Mouse (Mus musculus) kidney, adult 2 months (tissue): ENCODE data around the gene Sap30. TPM values are rescaled to one million over a fixed set of nuclear protein-coding genes. Genes with fewer than 3 reads are reported as not detected.
A peak's percentile ranks its signal among the peaks of the same experiment; 100 is the strongest.

ENCODE experiments used
- DNase-seq: peaks from one replicate; pipeline ENCODE4 v3.0.0; 2021
- H3K27ac ChIP-seq: fragments of 200-500 bp; 2 replicates; pipeline ENCODE4 v1.5.1; 2012; ENCODE audit warnings: low read depth, low read length, control low read depth, inconsistent platforms; ENCODE audit not compliant: insufficient read depth
- H3K27me3 ChIP-seq: fragments of 200-500 bp; replicated peaks from 2 replicates; pipeline ENCODE4 v1.6.1; 2012; ENCODE audit warnings: mild to moderate bottlenecking, moderate library complexity, low read length, inconsistent platforms; ENCODE audit not compliant: control insufficient read depth, insufficient read depth
- H3K36me3 ChIP-seq: fragments of 200-500 bp; 2 replicates; pipeline ENCODE4 v1.6.1; 2012; ENCODE audit warnings: mild to moderate bottlenecking, moderate library complexity, low read length, inconsistent platforms; ENCODE audit not compliant: control insufficient read depth, insufficient read depth
- H3K4me1 ChIP-seq: fragments of 200-500 bp; 2 replicates; pipeline ENCODE4 v1.6.1; 2011; ENCODE audit warnings: low read length; ENCODE audit not compliant: control insufficient read depth, insufficient read depth
- H3K4me3 ChIP-seq: fragments of 200-500 bp; 2 replicates; pipeline ENCODE4 v1.5.1; 2011; ENCODE audit warnings: mild to moderate bottlenecking, low read depth, low read length, control low read depth; ENCODE audit not compliant: insufficient read depth
- CTCF ChIP-seq: fragments of 200-500 bp; conservative IDR thresholded peaks from 2 replicates; pipeline ENCODE4 v1.5.1; 2011; ENCODE audit warnings: low read depth, mild to moderate bottlenecking, control low read depth, low read length, moderate library complexity, mixed read lengths; ENCODE audit not compliant: insufficient read depth, insufficient read length
- POLR2A ChIP-seq: fragments of 200-500 bp; IDR thresholded peaks from one replicate; pipeline ENCODE4 v1.6.1; 2011; ENCODE audit warnings: low read depth, low read length, control low read depth
- WGBS: fragments of 180-500 bp; shearing (Covaris S2); methylation state at CpG from one replicate; pipeline ENCODE4 v1.1.7; 2018; 5-methylcytosine and 5-hydroxymethylcytosine counted together
- polyA plus RNA-seq: library from polyadenylated mRNA; depleted of rRNA; stranded (reverse); fragments of >200 nt; gene quantifications from 2 replicates; pipeline ENCODE4 v1.2.3, GENCODE M21; 2012

The Sap30 gene
- polyA plus RNA-seq, 1 experiment: 26.6 TPM

DNA sequence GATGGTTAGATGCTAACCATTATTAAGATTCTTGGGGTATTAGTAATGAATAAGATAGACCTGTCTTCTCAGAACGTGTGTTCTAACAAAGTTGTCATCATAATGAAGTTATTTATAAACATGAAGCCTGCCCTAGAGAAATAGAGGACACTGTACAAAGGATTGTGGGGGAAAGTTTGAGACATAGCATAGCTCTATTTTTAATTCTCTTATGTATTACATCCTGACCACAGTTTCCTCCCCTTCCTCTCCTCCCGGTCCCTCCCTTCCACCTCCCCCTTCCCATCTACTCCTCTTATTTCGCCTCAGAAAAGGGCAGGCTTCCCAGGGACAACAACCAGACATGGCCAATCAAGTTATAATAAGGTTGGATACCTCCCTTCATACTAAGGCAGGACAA, 9.3 kb downstream of the Sap30 start:
- no peak overlapping the region for H3K27ac ChIP-seq
- no peak overlapping the region for H3K4me3 ChIP-seq
- no peak for TF ChIP-seq POLR2A
- TF ChIP-seq CTCF: no peak
- DNase-seq: no peak
- 42% methylated on average over 3 of the region's 3 CpGs for whole genome bisulfite sequencing
- no peaks in the 10 kb centered on the region for H3K36me3 ChIP-seq
- no peaks in the 10 kb centered on the region for H3K4me1 ChIP-seq
- H3K27me3 ChIP-seq: no peaks in the 10 kb centered on the region

DNA sequence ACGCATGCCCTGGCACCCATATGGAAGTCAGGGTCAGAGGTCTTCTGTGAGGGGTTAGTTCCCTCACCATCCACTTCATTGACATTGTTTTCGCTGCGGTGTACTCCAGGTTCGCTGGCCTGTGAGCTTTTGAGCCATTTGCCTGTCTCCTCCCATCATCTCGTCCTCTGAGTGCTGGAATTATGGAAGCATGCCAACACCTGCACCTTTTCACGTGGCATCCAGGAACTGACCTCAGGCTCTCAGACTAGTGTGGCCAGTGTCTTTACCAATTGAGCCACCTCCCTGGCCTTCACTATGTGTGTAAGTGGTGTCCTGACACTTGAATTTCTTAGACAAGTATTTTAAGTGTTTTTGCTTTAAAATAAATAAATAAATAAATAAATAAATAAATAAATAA, 13.9 kb downstream of the Sap30 start:
- H3K4me3 ChIP-seq: no peak overlapping the region
- no peak overlapping the region for H3K27ac ChIP-seq
- 57% methylated on average over 6 of the region's 6 CpGs for WGBS
- H3K4me1 ChIP-seq: 0 out of 2 replicates have a peak, but pooled peaks cover under 1% of the 10 kb centered on the region
- no peak for TF ChIP-seq POLR2A
- no peak for TF ChIP-seq CTCF
- no peaks in the 10 kb centered on the region for H3K27me3 ChIP-seq
- H3K36me3 ChIP-seq: no peaks in the 10 kb centered on the region
- DNase-seq: peak; percentile 72

- DNase-seq: no peak
- TF ChIP-seq CTCF (no peak), POLR2A (no peak)
- Histone ChIP-seq H3K36me3 (no peaks in the 10 kb centered on the region), H3K4me3 (no peak overlapping the region), H3K27ac (no peak overlapping the region), H3K27me3 (no peaks in the 10 kb centered on the region), H3K4me1 (0 out of 2 replicates have a peak, but pooled peaks cover 2% of the 10 kb centered on the region)
- 97% methylated on average over 5 of the region's 5 CpGs for WGBS
Measured at GRCm38 (mm10) chr8:57470863-57471262, 16.8 kb downstream of the Sap30 start.

DNA sequence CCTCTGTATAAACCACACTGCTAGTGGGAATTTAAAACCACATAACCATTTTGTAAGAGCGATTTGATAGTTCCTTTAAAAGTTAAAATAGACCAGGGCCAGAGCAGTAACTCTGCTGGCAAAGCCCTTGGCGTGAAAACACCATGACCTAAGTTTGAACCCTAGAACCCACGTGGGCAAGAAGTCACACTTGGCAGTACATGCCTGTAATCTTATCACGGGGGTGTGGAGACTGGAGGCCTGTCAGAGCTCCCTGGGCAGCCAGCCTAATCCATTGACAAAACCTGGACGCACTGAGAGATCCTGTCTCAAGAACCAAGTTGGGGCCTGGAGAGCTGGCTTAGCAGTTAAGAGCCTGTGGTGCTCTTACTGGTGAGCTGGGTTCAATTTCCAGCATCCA, 19.0 kb downstream of the Sap30 start:
- Histone ChIP-seq H3K4me3 (no peak overlapping the region), H3K36me3 (no peaks in the 10 kb centered on the region), H3K27me3 (no peaks in the 10 kb centered on the region), H3K4me1 (0 out of 2 replicates have a peak, but pooled peaks cover 5% of the 10 kb centered on the region), H3K27ac (no peak overlapping the region)
- WGBS: 10% methylated on average over 5 of the region's 5 CpGs
- DNase-seq: peak; percentile 87
- no peak for TF ChIP-seq CTCF
- no peak for TF ChIP-seq POLR2A

DNA sequence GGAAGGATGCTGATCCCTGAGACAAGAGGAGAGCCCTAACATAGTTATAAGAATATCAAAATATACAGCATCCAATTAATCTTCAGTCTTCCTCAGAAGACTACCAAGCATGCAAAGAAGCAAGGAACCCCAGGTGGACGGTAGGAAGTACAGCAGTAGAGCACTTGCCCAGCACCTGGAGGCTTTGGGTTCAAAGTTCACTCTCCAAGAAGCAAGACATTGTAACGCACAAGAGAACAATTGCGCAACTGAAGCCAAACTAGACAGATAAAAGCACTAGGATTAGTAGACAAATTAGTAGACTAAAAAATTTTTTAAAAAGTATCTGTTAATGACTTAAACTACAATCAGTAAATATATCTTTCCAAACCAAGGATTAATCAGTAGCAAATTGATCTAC, 23.9 kb downstream of the Sap30 start:
- H3K27me3 ChIP-seq: no peaks in the 10 kb centered on the region
- H3K4me3 ChIP-seq: no peak overlapping the region
- DNase-seq: peak; percentile 62
- no peak for TF ChIP-seq CTCF
- TF ChIP-seq POLR2A: no peak
- 0 out of 2 replicates have a peak, but pooled peaks cover 4% of the 10 kb centered on the region for H3K4me1 ChIP-seq
- no peaks in the 10 kb centered on the region for H3K36me3 ChIP-seq
- no peak overlapping the region for H3K27ac ChIP-seq
- 56% methylated on average over 3 of the region's 3 CpGs for WGBS

- H3K36me3 ChIP-seq: no peaks in the 10 kb centered on the region
- WGBS: 57% methylated on average over 1 of the region's 1 CpGs
- no peaks in the 10 kb centered on the region for H3K27me3 ChIP-seq
- DNase-seq: no peak
- no peak for TF ChIP-seq CTCF
- no peak for TF ChIP-seq POLR2A
- H3K4me1 ChIP-seq: 0 out of 2 replicates have a peak, but pooled peaks cover 2% of the 10 kb centered on the region
- no peak overlapping the region for H3K27ac ChIP-seq
- H3K4me3 ChIP-seq: no peak overlapping the region
Measured at GRCm38 (mm10) chr8:57462839-57463238, 24.8 kb downstream of the Sap30 start.

- DNase-seq: peak; percentile 46
- TF ChIP-seq CTCF: no peak
- TF ChIP-seq POLR2A: no peak
- no peak overlapping the region for H3K27ac ChIP-seq
Measured at GRCm38 (mm10) chr8:57457942-57458341, 29.7 kb downstream of the Sap30 start.

More at GRCm38 (mm10) chr8:57457942-57458341, 29.7 kb downstream of the Sap30 start:
- Histone ChIP-seq H3K4me1 (peaks cover 3% of the 10 kb centered on the region; the same call in 1 of the 2 replicates), H3K4me3 (no peak overlapping the region), H3K36me3 (no peaks in the 10 kb centered on the region), H3K27me3 (no peaks in the 10 kb centered on the region)
- 28% methylated on average over 3 of the region's 3 CpGs for WGBS
